Mouse (Mus musculus) heart, embryonic 15.5 days (tissue): ENCODE data around the gene Ankrd6. TPM values are rescaled to one million over a fixed set of nuclear protein-coding genes. Genes with fewer than 3 reads are reported as not detected.

Source experiments
- ATAC-seq: fragments of 200-750 bp; cut with Nextera tagmentation; replicated peaks from 2 replicates; pipeline ENCODE4 v1.8.0; 2017; ENCODE audit warnings: low read depth, moderate TSS enrichment; ENCODE audit not compliant: insufficient number of reproducible peaks, insufficient read depth, low FRiP score
- H3K27ac ChIP-seq: fragments of 300-500 bp; sonication (generic); 2 replicates; pipeline ENCODE4 v1.5.1; 2015; ENCODE audit warnings: mild to moderate bottlenecking, inconsistent platforms
- H3K27me3 ChIP-seq: fragments of 300-500 bp; sonication (generic); 2 replicates; pipeline ENCODE4 v1.6.1; 2015; ENCODE audit warnings: inconsistent platforms
- H3K36me3 ChIP-seq: fragments of 300-500 bp; sonication (generic); 2 replicates; pipeline ENCODE4 v1.6.1; 2015; ENCODE audit warnings: mild to moderate bottlenecking, inconsistent platforms
- H3K4me1 ChIP-seq: fragments of 300-500 bp; sonication (generic); replicated peaks from 2 replicates; pipeline ENCODE4 v1.6.1; 2015; ENCODE audit warnings: inconsistent platforms
- H3K4me2 ChIP-seq: fragments of 300-500 bp; sonication (generic); 2 replicates; pipeline ENCODE4 v1.6.1; 2015; ENCODE audit warnings: inconsistent platforms, mild to moderate bottlenecking, moderate library complexity
- H3K4me3 ChIP-seq: fragments of 300-500 bp; sonication (generic); 2 replicates; pipeline ENCODE4 v1.5.1; 2015; ENCODE audit warnings: mild to moderate bottlenecking, inconsistent platforms
- H3K9ac ChIP-seq: fragments of 300-500 bp; sonication (generic); 2 replicates; pipeline ENCODE4 v1.6.1; 2015; ENCODE audit warnings: mild to moderate bottlenecking, inconsistent platforms
- H3K9me3 ChIP-seq: fragments of 300-500 bp; sonication (generic); replicated peaks from 2 replicates; pipeline ENCODE4 v1.6.1; 2016; ENCODE audit warnings: inconsistent platforms
- WGBS: fragments of 180-500 bp; shearing (Covaris S2); methylation state at CpG from one replicate; pipeline ENCODE4 v1.1.7; 2015; ENCODE audit warnings: mixed read lengths; 5-methylcytosine and 5-hydroxymethylcytosine counted together
- polyA plus RNA-seq: library from polyadenylated mRNA; unstranded; fragments of >200 nt; fragmentation: Nextera tagmentation; extraction: Ambion mirVana; gene quantifications from 2 replicates; pipeline ENCODE4 v1.2.1, GENCODE M21; 2015

The Ankrd6 gene
- polyA plus RNA-seq, 1 experiment from 2014 or later: 4.1 TPM

DNA sequence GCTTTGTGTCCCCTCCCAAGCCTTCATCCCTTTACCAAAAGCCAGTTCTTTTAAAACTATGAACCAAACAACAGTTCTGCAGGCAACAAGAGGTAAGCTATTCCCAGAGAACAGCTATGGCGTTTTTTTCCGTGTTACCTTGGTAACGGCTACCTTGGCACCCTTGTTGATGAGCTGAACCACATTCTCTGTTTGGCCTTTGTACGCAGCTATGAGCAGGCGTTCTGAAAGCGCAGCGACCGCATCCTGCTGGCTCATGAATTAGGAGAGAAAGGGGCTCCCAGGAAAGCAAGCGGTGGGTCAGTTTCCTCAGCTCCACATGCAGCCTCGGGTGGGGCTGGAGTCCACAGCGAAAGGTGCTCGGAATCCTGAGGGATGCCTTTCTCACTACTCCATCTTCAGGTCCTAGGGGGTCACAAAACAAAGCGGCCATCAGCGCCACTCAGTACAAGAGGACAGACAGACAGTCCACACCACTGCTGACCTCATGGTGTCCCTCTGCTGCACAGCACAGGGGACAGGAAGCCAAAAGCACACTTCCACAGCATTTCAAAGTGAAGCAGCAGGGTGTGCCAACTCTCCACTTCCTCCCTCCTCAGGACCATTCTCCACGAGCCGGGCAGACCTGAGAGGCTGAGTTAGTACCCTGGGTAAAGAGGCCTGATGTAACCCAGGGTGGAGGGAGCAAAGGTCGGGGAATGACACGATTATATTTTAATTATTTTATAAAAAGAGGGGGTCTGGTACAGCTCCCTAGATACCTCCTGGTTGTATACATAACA lies 90.3 kb downstream of the Ankrd6 start:
- H3K4me1 ChIP-seq: peaks cover 16% of the 10 kb centered on the region
- 78% methylated on average over 18 of the region's 18 CpGs for WGBS

GRCm38 (mm10) chr4:32855580-32855979 lies 95.1 kb downstream of the Ankrd6 start:
- no peaks in the 10 kb centered on the region for H3K4me1 ChIP-seq
- no peak overlapping the region for H3K4me2 ChIP-seq
- no peaks in the 10 kb centered on the region for H3K9me3 ChIP-seq
- H3K27ac ChIP-seq: no peak overlapping the region
- H3K4me3 ChIP-seq: no peak overlapping the region
- no peaks in the 10 kb centered on the region; the same call in 1 of the 2 replicates for H3K27me3 ChIP-seq
- WGBS: 52% methylated on average over 9 of the region's 9 CpGs
- ATAC-seq: no peak
- H3K9ac ChIP-seq: no peak overlapping the region
- H3K36me3 ChIP-seq: no peaks in the 10 kb centered on the region

More for the DNA sequence above, 90.3 kb downstream of the Ankrd6 start:
- H3K9ac ChIP-seq: no peak overlapping the region
- no peak for ATAC-seq
- no peak overlapping the region for H3K27ac ChIP-seq
- H3K4me2 ChIP-seq: no peak overlapping the region
- no peaks in the 10 kb centered on the region for H3K9me3 ChIP-seq
- H3K27me3 ChIP-seq: peaks cover 12% of the 10 kb centered on the region
- no peak overlapping the region for H3K4me3 ChIP-seq
- H3K36me3 ChIP-seq: no peaks in the 10 kb centered on the region

DNA sequence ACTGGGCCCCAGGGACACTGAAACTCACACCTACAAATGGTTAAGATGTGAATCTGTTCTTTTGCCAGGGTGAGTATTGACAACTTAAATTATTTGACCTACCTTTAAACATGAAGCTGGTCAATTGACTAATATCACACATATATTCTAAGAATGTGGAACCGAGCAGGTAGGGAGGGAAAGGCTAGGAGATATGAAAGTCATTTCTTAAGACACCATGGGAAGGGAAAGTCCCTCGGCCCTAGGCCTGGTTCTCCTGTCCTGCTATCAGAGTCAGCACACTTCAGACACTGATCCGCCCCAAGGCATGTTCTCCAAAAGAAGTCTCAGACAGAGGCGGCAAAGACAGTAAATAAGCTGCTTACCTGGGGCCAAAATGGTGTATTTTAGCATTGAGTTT lies 95.7 kb downstream of the Ankrd6 start:
- Histone ChIP-seq H3K9ac (no peak overlapping the region), H3K36me3 (no peaks in the 10 kb centered on the region), H3K4me1 (no peaks in the 10 kb centered on the region), H3K27me3 (no peaks in the 10 kb centered on the region; the same call in 1 of the 2 replicates), H3K4me2 (no peak overlapping the region), H3K9me3 (no peaks in the 10 kb centered on the region), H3K4me3 (no peak overlapping the region), H3K27ac (no peak overlapping the region)
- no peak for ATAC-seq
- WGBS: 78% methylated on average over 4 of the region's 4 CpGs

GRCm38 (mm10) chr4:32853609-32854188 lies 96.9 kb downstream of the Ankrd6 start:
- no peak overlapping the region for H3K9ac ChIP-seq
- no peak for ATAC-seq
- H3K36me3 ChIP-seq: no peaks in the 10 kb centered on the region
- H3K4me2 ChIP-seq: no peak overlapping the region
- H3K4me1 ChIP-seq: no peaks in the 10 kb centered on the region
- H3K27ac ChIP-seq: no peak overlapping the region
- WGBS: 85% methylated on average over 5 of the region's 5 CpGs
- no peak overlapping the region for H3K4me3 ChIP-seq
- H3K9me3 ChIP-seq: no peaks in the 10 kb centered on the region
- H3K27me3 ChIP-seq: no peaks in the 10 kb centered on the region

GRCm38 (mm10) chr4:32852819-32853218 lies 97.8 kb downstream of the Ankrd6 start:
- no peaks in the 10 kb centered on the region for H3K27me3 ChIP-seq
- H3K4me1 ChIP-seq: no peaks in the 10 kb centered on the region
- 82% methylated on average over 6 of the region's 6 CpGs for WGBS
- no peak for ATAC-seq
- H3K4me3 ChIP-seq: no peak overlapping the region
- no peak overlapping the region for H3K9ac ChIP-seq
- no peaks in the 10 kb centered on the region for H3K9me3 ChIP-seq
- no peak overlapping the region for H3K4me2 ChIP-seq
- no peak overlapping the region for H3K27ac ChIP-seq
- H3K36me3 ChIP-seq: no peaks in the 10 kb centered on the region

DNA sequence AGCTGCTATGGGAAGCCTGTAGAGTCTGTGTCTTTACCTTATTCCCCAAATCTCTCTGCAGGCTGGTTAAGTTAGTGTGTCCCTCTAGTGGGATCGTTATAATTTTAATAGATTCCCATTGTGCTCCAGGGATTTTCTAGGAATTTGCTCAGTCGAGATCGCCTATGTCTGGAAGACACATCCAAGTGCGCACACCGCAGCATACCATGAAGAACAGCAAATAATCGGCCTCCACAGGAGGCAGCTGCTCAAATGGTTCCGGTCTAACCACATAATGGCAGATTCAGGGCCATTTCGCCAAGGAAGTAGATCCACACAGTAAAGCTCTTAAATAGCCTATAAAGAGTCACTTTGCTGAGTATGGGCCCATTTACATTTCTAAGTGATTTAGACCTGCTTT lies 98.3 kb downstream of the Ankrd6 start:
- no peaks in the 10 kb centered on the region for H3K4me1 ChIP-seq
- no peaks in the 10 kb centered on the region for H3K27me3 ChIP-seq
- ATAC-seq: no peak
- H3K36me3 ChIP-seq: no peaks in the 10 kb centered on the region
- H3K4me3 ChIP-seq: no peak overlapping the region
- no peak overlapping the region for H3K4me2 ChIP-seq
- H3K9ac ChIP-seq: no peak overlapping the region
- 88% methylated on average over 8 of the region's 8 CpGs for WGBS
- no peak overlapping the region for H3K27ac ChIP-seq
- no peaks in the 10 kb centered on the region for H3K9me3 ChIP-seq

GRCm38 (mm10) chr4:32838401-32838800 lies 112.2 kb downstream of the Ankrd6 start:
- Histone ChIP-seq H3K4me3 (no peak overlapping the region), H3K4me1 (peaks cover 5% of the 10 kb centered on the region; the same call in 1 of the 2 replicates), H3K27ac (no peak overlapping the region), H3K27me3 (no peaks in the 10 kb centered on the region), H3K9ac (no peak overlapping the region), H3K36me3 (no peaks in the 10 kb centered on the region), H3K4me2 (no peak overlapping the region), H3K9me3 (no peaks in the 10 kb centered on the region)
- ATAC-seq: no peak
- 87% methylated on average over 3 of the region's 3 CpGs for WGBS

GRCm38 (mm10) chr4:32836071-32836470 lies 114.6 kb downstream of the Ankrd6 start:
- H3K4me1 ChIP-seq: peaks cover 5% of the 10 kb centered on the region; the same call in 1 of the 2 replicates
- 87% methylated on average over 9 of the region's 9 CpGs for WGBS
- ATAC-seq: no peak
- no peaks in the 10 kb centered on the region for H3K9me3 ChIP-seq
- H3K36me3 ChIP-seq: no peaks in the 10 kb centered on the region
- H3K4me2 ChIP-seq: no peak overlapping the region
- no peak overlapping the region for H3K27ac ChIP-seq
- H3K4me3 ChIP-seq: no peak overlapping the region
- H3K9ac ChIP-seq: no peak overlapping the region
- H3K27me3 ChIP-seq: no peaks in the 10 kb centered on the region

GRCm38 (mm10) chr4:32834541-32834940 lies 116.1 kb downstream of the Ankrd6 start:
- H3K27ac ChIP-seq: no peak overlapping the region
- H3K9me3 ChIP-seq: no peaks in the 10 kb centered on the region
- ATAC-seq: no peak
- H3K4me3 ChIP-seq: no peak overlapping the region
- 64% methylated on average over 3 of the region's 3 CpGs for WGBS
- H3K27me3 ChIP-seq: no peaks in the 10 kb centered on the region
- H3K9ac ChIP-seq: no peak overlapping the region
- no peaks in the 10 kb centered on the region for H3K36me3 ChIP-seq
- H3K4me1 ChIP-seq: peaks cover 5% of the 10 kb centered on the region; the same call in 1 of the 2 replicates
- H3K4me2 ChIP-seq: no peak overlapping the region

GRCm38 (mm10) chr4:32833494-32834282 lies 117.0 kb downstream of the Ankrd6 start:
- peak overlapping the region; percentile 42 for H3K4me3 ChIP-seq
- no peaks in the 10 kb centered on the region for H3K36me3 ChIP-seq
- H3K4me1 ChIP-seq: peaks cover 5% of the 10 kb centered on the region; the same call in 1 of the 2 replicates
- ATAC-seq: no peak
- peak overlapping the region; percentile 63 for H3K4me2 ChIP-seq
- no peaks in the 10 kb centered on the region for H3K9me3 ChIP-seq
- H3K27ac ChIP-seq: no peak overlapping the region
- no peaks in the 10 kb centered on the region for H3K27me3 ChIP-seq
- WGBS: 41% methylated on average over 17 of the region's 17 CpGs
- H3K9ac ChIP-seq: 0 out of 2 replicates have a peak overlapping the region, but pooled peaks have one; percentile 6

- ATAC-seq: no peak
- Histone ChIP-seq H3K4me2 (no peak overlapping the region), H3K36me3 (no peaks in the 10 kb centered on the region), H3K4me1 (peaks cover 16% of the 10 kb centered on the region), H3K9ac (no peak overlapping the region), H3K27me3 (no peaks in the 10 kb centered on the region), H3K27ac (no peak overlapping the region), H3K4me3 (no peak overlapping the region), H3K9me3 (no peaks in the 10 kb centered on the region)
- 37% methylated on average over 10 of the region's 10 CpGs for WGBS
Observed at GRCm38 (mm10) chr4:32829316-32829715, 121.3 kb downstream of the Ankrd6 start.
